Mouse (Mus musculus) heart, adult 10 weeks (tissue): Measurements from ENCODE around the gene Eml3. TPM values are rescaled to one million over a fixed set of nuclear protein-coding genes. Genes with fewer than 3 reads are reported as not detected.

Source experiments
- polyA plus RNA-seq: library from polyadenylated mRNA; stranded (reverse); fragments of 350-450 nt; fragmentation: Illumina TruSeq; extraction: RNeasy Lipid Tissue Mini Kit (QIAGEN cat#74804); gene quantifications from one replicate; pipeline ENCODE4 v1.2.3, GENCODE M21; 2014; ENCODE audit warnings: low read depth, low replicate concordance

The Eml3 gene
- 11.8 TPM for polyA plus RNA-seq

GRCm38 (mm10) chr19:8929224-8930088 lies at the start of gene Eml3, which contains the start of gene Rom1:
Gene Eml3, plus strand, starts transcription at chr19:8929552.
Gene Rom1, minus strand, starts transcription at chr19:8929356.

GRCm38 (mm10) chr19:8880311-8881033 lies 48.9 kb upstream of the Eml3 start, which contains the start of gene Uqcc3:
Gene Uqcc3, minus strand, starts transcription at chr19:8880923.

GRCm38 (mm10) chr19:8883616-8884015 lies 45.7 kb upstream of the Eml3 start, which contains the start of the genes Lbhd1 and Gm49403:
Gene Lbhd1, plus strand, starts transcription at chr19:8883732.
Gene Gm49403, plus strand, starts transcription at chr19:8883930.

GRCm38 (mm10) chr19:8888511-8889385 lies 40.6 kb upstream of the Eml3 start, which contains the start of the genes 1810009A15Rik and Gm49416:
Gene 1810009A15Rik, plus strand, starts transcription at chr19:8888853.
Gene Gm49416, plus strand, starts transcription at chr19:8888926.

GRCm38 (mm10) chr19:8892829-8893766 lies 36.3 kb upstream of the Eml3 start, which contains the start of gene Ints5:
Gene Ints5, plus strand, starts transcription at chr19:8893005.

GRCm38 (mm10) chr19:8897865-8898495 lies 31.4 kb upstream of the Eml3 start, which contains the start of gene Ganab:
Gene Ganab, plus strand, starts transcription at chr19:8898071.

GRCm38 (mm10) chr19:8920073-8920736 lies 9.1 kb upstream of the Eml3 start, which contains the start of gene B3gat3:
Gene B3gat3, plus strand, starts transcription at chr19:8920374.

GRCm38 (mm10) chr19:8941515-8942217 lies 12.3 kb downstream of the Eml3 start, which contains the start of gene Mta2:
Gene Mta2, plus strand, starts transcription at chr19:8941875.

GRCm38 (mm10) chr19:8953135-8954039 lies 24.0 kb downstream of the Eml3 start, which contains the start of gene Tut1:
Gene Tut1, plus strand, starts transcription at chr19:8953847.

GRCm38 (mm10) chr19:8966590-8967372 lies 37.4 kb downstream of the Eml3 start, which contains the start of gene Eef1g:
Gene Eef1g, plus strand, starts transcription at chr19:8967041.

GRCm38 (mm10) chr19:8989066-8989566 lies 59.8 kb downstream of the Eml3 start, which contains the start of gene Ahnak:
Gene Ahnak, plus strand, starts transcription at chr19:8989284.

Other genes starting within 250 kb of the Eml3 start
- gene Slc3a2, start 206.2 kb upstream of the Eml3 start, polyA plus RNA-seq, result 53.3 TPM
- 21.9 TPM for gene Wdr74, start 193.7 kb upstream of the Eml3 start, polyA plus RNA-seq
- not detected for gene 1700092M07Rik, start 188.8 kb upstream of the Eml3 start, polyA plus RNA-seq
- gene Stx5a, start 188.1 kb upstream of the Eml3 start, polyA plus RNA-seq, result 51.6 TPM
- 80.9 TPM for gene Nxf1, start 172.5 kb upstream of the Eml3 start, polyA plus RNA-seq
- gene Tmem223, start 158.6 kb upstream of the Eml3 start, polyA plus RNA-seq, result 132 TPM
- gene Tmem179b, start 155.1 kb upstream of the Eml3 start, polyA plus RNA-seq, result 18.0 TPM
- gene Taf6l, start 143.1 kb upstream of the Eml3 start, polyA plus RNA-seq, result 4.8 TPM
- gene Polr2g, start 131.0 kb upstream of the Eml3 start, polyA plus RNA-seq, result 84.7 TPM
- gene Zbtb3, start 127.0 kb upstream of the Eml3 start, polyA plus RNA-seq, result 1.9 TPM
- gene Ttc9c, start 110.2 kb upstream of the Eml3 start, polyA plus RNA-seq, result 19.7 TPM
- 53.1 TPM for gene Hnrnpul2, start 109.5 kb upstream of the Eml3 start, polyA plus RNA-seq
- gene AC129217.1, start 99.8 kb upstream of the Eml3 start, polyA plus RNA-seq, result not detected
- gene Bscl2, start 92.1 kb upstream of the Eml3 start, polyA plus RNA-seq, result 28.4 TPM
- gene Gng3, start 90.4 kb upstream of the Eml3 start, polyA plus RNA-seq, result not detected
- 3.0 TPM for gene Lrrn4cl, start 78.8 kb upstream of the Eml3 start, polyA plus RNA-seq
- gene Ubxn1, start 58.1 kb upstream of the Eml3 start, polyA plus RNA-seq, result 129 TPM
- gene Uqcc3, start 48.6 kb upstream of the Eml3 start, polyA plus RNA-seq, result 58.9 TPM
- 0.76 TPM for gene Lbhd1, start 45.8 kb upstream of the Eml3 start, polyA plus RNA-seq
- gene Gm49403, start 45.6 kb upstream of the Eml3 start, polyA plus RNA-seq, result not detected
- 33.7 TPM for gene 1810009A15Rik, start 40.7 kb upstream of the Eml3 start, polyA plus RNA-seq
- gene Gm49416, start 40.6 kb upstream of the Eml3 start, polyA plus RNA-seq, result not detected
- 8.8 TPM for gene Ints5, start 36.5 kb upstream of the Eml3 start, polyA plus RNA-seq
- 55.4 TPM for gene Ganab, start 31.5 kb upstream of the Eml3 start, polyA plus RNA-seq
- 39.6 TPM for gene B3gat3, start 9.2 kb upstream of the Eml3 start, polyA plus RNA-seq
- 19.5 TPM for gene Rom1, start 196 bp upstream of the Eml3 start, polyA plus RNA-seq
- gene Mta2, start 12.3 kb downstream of the Eml3 start, polyA plus RNA-seq, result 34.6 TPM
- gene Tut1, start 24.3 kb downstream of the Eml3 start, polyA plus RNA-seq, result 9.8 TPM
- 285 TPM for gene Eef1g, start 37.5 kb downstream of the Eml3 start, polyA plus RNA-seq
- 84.3 TPM for gene Ahnak, start 59.7 kb downstream of the Eml3 start, polyA plus RNA-seq
- not detected for gene Scgb1a1, start 158.4 kb downstream of the Eml3 start, polyA plus RNA-seq
- gene Asrgl1, start 206.1 kb downstream of the Eml3 start, polyA plus RNA-seq, result 31.3 TPM